Mouse (Mus musculus): ENCODE measurements around the gene Ccdc57. TPM values are rescaled to one million over a fixed set of nuclear protein-coding genes. Genes with fewer than 3 reads are reported as not detected.

Gene Ccdc57
- total RNA-seq, 2 experiments from 2014 or later = 8.5 to 9.5 TPM

DNA sequence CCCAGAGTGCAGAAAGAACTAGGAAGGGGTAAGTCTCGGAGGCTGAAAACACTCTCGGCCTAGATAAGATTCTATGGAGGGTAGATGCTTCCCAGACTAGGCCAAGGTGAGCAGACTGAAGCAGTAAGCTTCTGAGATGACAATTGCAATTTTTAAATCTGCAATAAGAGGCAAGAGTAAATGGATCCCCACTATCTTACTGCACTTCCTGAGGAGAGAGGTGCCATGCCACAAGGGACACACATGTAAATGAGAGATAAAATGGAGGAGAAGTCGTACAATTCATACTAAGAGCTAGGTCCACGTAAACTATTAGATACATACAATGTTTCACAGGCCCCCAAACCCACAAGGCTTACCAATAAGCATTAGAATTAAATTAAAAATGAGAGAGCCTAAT, 4.2 kb downstream of the Ccdc57 start:
- intact Hi-C loops (cut with DNase I) = no loop called here
- no peak for TF ChIP-seq CTCF (IDR thresholded peaks at IDR 0.05)
- no peak overlapping the region for H3K4me3 ChIP-seq
- DNase-seq (ENCODE audit: extremely low spot score in 1 of 2, low spot score in 2 of 2) = no peak
- no peak overlapping the region for H3K27ac ChIP-seq

DNA sequence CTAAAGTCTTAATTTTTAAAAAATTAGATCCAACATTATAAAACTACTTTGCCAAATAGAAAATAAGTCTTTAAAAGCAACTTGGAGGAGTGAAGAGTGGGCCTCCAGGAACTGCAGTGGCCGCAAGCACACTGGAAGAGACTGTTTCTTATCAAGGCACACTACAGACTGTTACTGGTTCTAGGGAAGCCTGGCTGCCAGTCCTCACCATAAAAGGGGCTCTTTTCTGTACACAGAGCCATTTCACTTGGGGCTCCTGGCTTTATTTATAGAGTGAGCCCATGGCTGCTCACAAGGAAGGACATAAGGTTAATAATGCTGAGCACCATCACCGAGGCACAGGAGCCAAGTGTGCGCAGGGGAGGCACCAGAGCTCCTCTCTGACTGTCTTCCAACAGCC, 10.1 kb downstream of the Ccdc57 start:
- no peak for TF ChIP-seq CTCF (IDR thresholded peaks at IDR 0.05)
- no peak for DNase-seq (ENCODE audit: extremely low spot score in 1 of 2, low spot score in 2 of 2)
- no peak overlapping the region for H3K4me3 ChIP-seq
- no peak overlapping the region for H3K27ac ChIP-seq
- intact Hi-C loops (cut with DNase I) = no loop called here

DNA sequence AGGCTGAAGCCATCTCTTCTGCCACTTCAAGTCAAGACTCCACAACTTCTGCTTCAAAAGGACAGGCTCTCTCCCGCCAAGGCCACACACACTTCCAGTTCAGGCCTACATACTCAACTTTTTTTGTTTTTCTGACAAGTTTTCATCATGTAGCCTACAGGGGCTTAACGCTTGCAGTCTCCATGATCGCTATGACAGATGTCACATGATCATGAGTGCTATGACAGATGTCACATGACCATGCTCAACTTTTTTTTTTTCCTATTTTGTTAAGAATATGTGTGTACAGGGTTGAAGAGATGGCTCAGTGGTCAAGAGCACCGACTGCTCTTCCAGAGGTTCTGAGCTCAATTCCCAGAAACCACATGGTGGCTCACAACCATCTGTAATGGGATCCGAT, 14.9 kb downstream of the Ccdc57 start:
- H3K4me3 ChIP-seq = no peak overlapping the region
- no peak overlapping the region for H3K27ac ChIP-seq
- intact Hi-C loops (cut with DNase I) = no loop called here
- DNase-seq (ENCODE audit: extremely low spot score in 1 of 2, low spot score in 2 of 2) = no peak
- TF ChIP-seq CTCF (IDR thresholded peaks at IDR 0.05) = no peak

DNA sequence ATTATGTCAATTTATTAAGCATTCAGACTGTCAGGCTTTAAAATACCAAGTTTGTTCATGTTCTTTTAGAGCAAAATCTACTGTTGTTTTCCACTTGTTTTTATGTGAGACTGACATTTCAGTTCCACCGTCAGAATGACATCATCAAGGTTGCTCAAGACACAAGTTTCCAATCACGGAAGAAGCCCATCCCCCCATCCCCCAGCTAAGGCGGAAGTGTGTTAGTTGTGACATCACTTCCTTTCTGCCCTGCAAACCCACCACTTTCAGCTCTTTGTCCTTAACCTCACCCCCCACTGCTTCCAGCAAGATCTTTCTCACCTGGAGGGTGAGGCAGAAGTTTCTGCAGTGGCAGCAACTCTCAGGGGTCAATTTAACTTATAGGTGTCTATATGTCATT, 16.2 kb downstream of the Ccdc57 start:
- H3K4me3 ChIP-seq = no peak overlapping the region
- no peak for TF ChIP-seq CTCF (IDR thresholded peaks at IDR 0.05)
- DNase-seq (ENCODE audit: extremely low spot score in 1 of 2, low spot score in 2 of 2) = no peak
- H3K27ac ChIP-seq = no peak overlapping the region
- intact Hi-C loops (cut with DNase I) = no loop called here

DNA sequence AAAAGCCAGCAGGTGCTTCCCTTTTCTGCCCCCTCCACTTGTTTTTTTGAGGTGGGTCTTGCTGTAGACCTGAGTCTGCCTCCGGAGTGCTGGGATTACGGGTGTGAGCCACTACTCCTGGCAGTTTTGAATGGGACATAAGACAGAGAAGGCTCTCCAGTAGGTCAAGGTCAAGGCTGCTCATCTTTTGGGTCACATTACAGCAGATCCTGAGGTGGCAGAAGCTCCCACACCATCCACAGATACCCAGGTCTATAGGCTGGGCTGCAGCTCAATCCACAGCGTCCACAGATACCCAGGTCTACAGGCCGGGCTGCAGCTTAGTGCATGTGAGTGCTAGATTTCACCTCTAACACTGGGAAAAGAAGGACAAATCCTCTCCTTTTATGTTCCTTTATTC, 18.9 kb downstream of the Ccdc57 start:
- intact Hi-C loops (cut with DNase I) = no loop called here
- Histone ChIP-seq H3K4me3 (no peak overlapping the region), H3K27ac (no peak overlapping the region)
- DNase-seq (ENCODE audit: extremely low spot score in 1 of 2, low spot score in 2 of 2) = no peak
- no peak for TF ChIP-seq CTCF (IDR thresholded peaks at IDR 0.05)

DNA sequence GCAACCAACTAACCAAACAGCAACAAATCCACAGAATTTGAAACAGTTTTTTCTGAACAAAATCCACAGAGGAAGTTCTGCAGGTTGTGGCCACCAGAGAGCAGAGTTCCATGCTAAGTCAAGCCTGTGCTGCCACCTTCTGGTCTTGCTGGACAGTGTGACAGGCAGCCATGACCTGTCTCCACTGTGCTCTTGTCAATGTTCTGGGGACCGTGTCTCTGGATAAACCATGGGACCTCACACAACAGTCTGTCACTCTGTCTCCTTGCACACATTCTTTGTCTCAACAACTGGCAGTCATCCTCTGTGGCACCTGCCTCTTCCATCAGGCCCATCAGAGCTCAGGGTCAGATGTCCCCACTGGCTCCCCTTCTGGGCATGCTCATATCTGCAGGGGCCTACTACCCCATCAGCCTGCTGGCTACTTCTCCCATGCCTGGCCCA, 27.2 kb downstream of the Ccdc57 start:
- DNase-seq (ENCODE audit: extremely low spot score in 1 of 2, low spot score in 2 of 2) = peak; percentile 51 to 63
- TF ChIP-seq CTCF (IDR thresholded peaks at IDR 0.05) = peak; percentile 97
- Histone ChIP-seq H3K27ac (no peak overlapping the region), H3K4me3 (no peak overlapping the region)
- intact Hi-C loops (cut with DNase I) = loop anchor here (2.0 kb wide), 1 partner anchor 135 kb away; no protein-coding TSS in a partner anchor

DNA sequence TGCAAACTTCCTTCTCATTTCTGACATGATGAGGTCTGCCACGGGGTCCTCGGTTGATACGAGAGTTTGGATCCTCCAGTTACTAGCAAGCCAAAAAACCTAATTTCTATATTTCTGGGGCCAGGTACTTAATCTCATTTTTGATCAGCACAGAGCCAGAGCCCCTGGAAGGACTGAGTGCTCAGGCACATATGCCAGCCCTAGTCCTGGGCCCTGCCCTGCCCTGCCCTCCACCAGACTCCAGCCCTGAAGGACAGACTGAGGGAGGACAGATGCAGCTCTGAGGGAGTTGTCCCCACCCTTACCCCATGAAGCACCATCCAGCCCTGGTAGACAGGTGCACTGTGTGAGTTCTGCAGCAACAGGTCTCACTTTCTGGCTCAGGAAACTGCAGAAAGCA, 28.1 kb downstream of the Ccdc57 start:
- H3K4me3 ChIP-seq = no peak overlapping the region
- TF ChIP-seq CTCF (IDR thresholded peaks at IDR 0.05) = no peak
- DNase-seq (ENCODE audit: extremely low spot score in 1 of 2, low spot score in 2 of 2) = no peak
- H3K27ac ChIP-seq = no peak overlapping the region
- intact Hi-C loops (cut with DNase I) = loop anchor here (2.0 to 5.0 kb wide), 2 partner anchors 77 to 136 kb away; no protein-coding TSS in a partner anchor

DNA sequence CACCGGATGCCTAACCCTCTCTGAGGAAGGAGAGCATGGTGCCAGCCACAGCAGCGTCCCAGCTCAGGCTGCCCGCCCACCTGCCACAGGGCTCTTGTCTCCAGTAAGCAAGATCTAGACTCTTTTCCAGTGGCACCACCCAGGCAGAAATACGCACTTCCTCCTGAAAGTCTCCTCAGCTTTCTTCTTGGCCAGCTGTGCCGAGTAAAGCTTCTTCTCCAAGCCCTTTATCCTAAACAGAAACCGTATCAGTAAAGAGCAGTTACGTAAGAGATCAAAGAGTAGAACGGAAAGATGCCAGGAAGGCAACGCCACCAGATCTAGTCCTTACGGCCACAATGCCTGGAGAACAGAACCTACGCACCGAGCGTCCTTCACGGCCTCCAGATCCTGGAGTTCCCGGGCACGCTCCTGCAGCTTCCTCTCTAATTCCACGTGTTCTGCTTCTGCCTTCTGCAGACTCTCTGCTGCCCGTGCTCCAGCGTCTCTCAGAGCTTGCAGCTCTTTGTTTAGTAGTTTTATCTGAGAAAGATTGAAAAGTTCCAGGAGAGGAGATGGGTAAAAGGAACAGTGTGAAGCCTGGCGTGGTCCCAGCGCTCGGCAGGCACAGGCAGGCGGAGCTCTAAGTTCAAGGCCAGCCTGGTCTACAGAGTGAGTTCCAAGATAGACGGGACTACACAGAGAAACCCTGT, 29.4 kb downstream of the Ccdc57 start:
- H3K4me3 ChIP-seq = no peak overlapping the region
- intact Hi-C loops (cut with DNase I) = loop anchor here (5.0 kb wide), 1 partner anchor 76 kb away; no protein-coding TSS in a partner anchor
- no peak for DNase-seq (ENCODE audit: extremely low spot score in 1 of 2, low spot score in 2 of 2)
- peak overlapping the region; percentile 19; the same call in 1 of the 2 replicates for H3K27ac ChIP-seq
- no peak for TF ChIP-seq CTCF (IDR thresholded peaks at IDR 0.05)

DNA sequence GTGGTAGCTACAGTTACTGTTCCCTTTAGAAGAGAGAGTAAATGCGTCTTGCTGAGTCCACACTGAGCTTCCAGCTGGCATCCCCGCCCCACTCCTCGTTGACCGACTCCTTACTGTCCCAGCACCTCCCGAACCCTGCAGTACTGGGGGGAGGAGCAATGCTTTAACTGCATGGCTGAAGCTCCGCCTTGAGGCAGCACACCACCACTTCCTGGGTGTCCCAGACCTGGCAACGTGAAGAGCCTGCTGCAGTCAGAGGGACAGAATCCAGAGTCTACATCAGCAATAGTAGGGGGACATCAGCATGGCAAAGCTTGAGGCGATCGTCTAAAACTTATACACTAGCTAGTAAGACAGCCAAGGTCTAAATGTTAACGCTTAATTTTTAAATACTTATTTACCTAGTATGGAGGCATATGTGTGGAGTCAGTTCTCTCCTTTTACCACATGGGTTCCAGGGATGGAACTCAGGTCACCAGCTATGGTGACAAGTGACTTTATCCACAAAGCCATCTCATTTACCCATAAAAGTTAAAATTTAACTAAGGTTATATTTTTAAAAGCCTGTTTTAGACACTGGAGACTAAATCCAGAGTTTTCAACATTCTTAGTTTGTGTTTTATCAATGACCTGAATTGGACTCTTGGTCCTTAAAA, 30.1 kb downstream of the Ccdc57 start:
- DNase-seq (ENCODE audit: extremely low spot score in 1 of 2, low spot score in 2 of 2) = no peak
- intact Hi-C loops (cut with DNase I) = loop anchor here (5.0 kb wide), 1 partner anchor 75 kb away; no protein-coding TSS in a partner anchor
- no peak overlapping the region for H3K27ac ChIP-seq
- TF ChIP-seq CTCF (IDR thresholded peaks at IDR 0.05) = no peak
- H3K4me3 ChIP-seq = no peak overlapping the region

DNA sequence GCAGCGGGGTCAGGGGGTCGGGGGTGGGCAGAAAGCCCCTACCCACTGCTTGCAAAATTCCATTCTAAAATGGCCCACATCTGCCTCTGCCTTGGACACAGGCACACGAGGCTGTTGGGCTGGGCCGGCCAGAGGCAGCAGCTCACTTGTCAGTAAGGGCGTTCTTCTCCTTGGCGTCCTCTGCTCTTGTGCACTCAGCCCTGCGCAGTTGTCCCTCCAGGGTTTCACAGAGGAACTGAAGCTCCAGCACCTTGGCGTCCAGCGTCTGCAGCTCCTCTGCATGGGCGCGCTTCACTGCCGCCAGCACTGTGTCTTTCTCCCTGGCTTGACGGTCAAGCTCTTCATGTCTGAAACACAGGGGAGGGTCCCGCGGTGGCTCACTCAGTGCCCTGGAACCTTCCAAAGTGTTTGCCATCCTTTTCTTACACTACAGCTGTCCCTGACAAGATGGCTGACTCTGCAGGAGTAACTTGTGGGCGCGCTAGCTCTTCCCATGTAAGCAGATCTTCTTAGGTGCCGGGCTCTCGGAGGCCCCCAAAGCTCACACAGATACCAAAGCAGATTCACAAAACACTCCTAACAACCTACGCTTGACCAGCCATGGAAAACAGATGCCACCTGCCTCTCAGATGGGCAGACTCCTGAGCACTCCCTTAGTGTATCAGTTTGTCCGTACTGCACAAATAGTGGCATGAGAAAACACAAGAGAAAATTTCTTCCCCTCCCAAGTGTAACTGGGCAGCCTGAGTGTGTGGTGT, 30.8 kb downstream of the Ccdc57 start:
- intact Hi-C loops (cut with DNase I) = loop anchor here (5.0 kb wide), 1 partner anchor 75 kb away; no protein-coding TSS in a partner anchor
- Histone ChIP-seq H3K27ac (no peak overlapping the region), H3K4me3 (no peak overlapping the region)
- DNase-seq (ENCODE audit: extremely low spot score in 1 of 2, low spot score in 2 of 2) = no peak
- TF ChIP-seq CTCF (IDR thresholded peaks at IDR 0.05) = no peak

DNA sequence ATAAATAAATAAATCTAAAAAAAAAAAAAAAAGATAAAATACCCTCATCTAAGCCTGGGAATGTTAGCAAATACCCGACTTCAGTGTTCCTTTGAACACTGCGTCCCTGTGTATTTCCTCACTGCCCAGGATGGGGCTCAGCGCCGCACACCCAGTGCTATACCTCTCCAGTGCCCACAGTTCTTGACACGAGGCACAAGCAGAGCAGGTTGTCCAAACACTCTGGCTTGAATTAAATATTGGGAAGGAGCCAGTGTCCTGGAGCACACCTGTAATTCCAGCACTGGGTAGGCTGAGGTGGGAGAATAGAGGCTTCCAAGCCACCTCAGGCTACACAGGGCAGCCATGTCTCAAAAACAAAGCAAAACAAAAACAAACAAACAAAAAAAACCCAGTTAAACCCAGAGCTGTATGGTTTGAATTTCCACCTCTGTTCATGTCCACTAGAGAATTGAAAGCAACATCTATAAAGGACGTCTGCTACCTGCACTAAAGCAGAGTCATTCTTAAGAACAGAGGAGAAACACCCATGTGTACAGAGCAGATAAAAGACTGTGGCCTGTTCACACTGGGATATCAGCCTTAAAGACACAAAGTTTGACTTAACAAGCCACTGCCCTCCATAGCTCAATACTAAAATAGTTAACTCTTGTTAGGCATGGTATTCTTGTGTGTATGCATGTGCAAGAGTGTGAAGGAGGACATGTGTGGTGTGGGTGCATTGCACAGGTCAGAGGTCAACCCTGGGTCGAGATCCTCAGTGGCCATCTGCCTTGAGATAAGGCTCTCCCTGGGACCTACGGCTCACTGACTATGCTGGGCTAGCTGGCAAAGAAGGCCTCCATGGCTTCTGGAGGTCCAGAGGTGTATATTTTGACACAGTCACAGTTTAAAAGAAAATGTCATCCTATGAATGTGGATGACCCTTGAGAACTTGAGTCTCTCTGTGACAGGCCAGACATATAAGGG, 32.1 kb downstream of the Ccdc57 start:
- Histone ChIP-seq H3K27ac (no peak overlapping the region), H3K4me3 (no peak overlapping the region)
- no peak for DNase-seq (ENCODE audit: extremely low spot score in 1 of 2, low spot score in 2 of 2)
- intact Hi-C loops (cut with DNase I) = loop anchor here (5.0 kb wide), 1 partner anchor 73 kb away; no protein-coding TSS in a partner anchor
- no peak for TF ChIP-seq CTCF (IDR thresholded peaks at IDR 0.05)

Data from left cerebral cortex, adult 2 months (tissue).